Mouse (Mus musculus): Measurements from ENCODE around the gene G2e3.

G2e3 gene

DNA sequence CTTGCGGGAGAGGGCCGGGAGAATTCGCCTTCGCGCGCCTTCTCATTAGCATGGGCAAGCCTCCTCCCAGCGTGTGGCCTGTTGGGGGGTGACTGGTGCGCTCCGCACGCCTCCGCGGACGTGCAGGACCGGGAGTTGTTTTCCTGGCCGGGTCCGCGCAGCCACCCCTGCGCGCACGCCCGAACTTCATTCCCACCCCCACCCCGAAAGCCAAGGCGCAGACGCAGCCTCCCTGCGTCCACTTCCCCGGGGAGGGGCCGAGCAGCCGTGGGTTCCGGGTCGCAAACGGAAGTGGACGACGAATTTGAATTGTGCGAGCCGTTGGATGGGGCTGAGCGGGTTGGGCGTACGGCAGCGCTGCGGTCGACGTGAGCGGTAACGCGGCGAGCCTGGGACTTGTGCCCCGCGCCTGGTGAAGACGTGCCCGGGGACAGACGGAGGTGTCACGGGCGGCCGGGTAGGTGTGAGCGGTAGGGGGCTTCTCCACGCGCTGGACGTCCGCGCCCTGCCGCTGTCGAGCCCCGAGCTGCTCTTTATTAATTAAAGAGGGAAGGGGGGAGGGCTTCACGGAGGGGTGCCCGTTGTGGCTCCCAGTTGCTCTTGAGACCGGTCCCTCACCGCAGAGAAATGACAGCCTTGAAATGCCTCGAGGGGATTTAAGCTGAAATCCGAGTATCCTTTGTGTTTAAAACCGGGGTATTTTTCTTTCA is at the start of gene G2e3:
G2e3 (plus strand) TSS at position 74 of the 710 bp plus-strand sequence.
- peak; percentile 80 for DNase-seq

DNA sequence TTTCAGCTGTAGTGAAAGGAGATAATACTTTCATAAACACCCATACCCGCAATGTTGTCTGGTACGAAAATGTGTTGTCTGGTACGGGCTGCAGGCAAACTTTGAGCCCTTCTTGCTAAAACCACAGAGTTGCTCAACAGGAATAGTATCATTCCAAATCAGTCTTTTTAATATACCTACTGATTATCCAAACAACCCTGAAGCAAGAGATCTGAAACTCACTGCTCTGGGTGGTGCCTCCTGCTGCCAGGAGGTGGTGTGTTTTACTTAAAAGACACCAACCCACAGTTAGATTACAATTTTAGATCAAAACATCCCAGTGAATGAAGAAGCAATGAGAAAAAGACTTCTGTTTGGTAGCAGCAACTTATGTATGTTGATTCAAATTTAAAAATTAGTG is 24.3 kb upstream of the G2e3 start:
- DNase-seq: no peak

DNA sequence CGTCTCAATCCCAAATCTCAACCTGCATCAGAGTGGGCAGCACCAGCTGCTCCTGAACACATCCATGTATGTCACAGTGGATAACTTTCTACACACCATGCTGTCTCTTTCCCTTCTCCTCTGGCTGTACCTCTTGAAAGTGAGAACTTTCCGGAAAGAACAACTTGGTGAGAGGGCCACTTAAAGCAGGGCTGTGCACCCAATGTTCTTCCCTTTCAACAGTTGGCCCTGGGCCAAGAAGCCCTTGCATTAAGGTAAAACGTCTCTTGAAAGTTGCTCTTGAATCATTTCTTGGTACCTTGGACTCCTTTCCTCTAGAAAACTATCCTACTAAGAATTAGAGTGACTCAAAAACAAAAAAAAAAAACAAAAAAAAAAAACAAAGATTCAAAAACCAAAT is 21.0 kb upstream of the G2e3 start:
- DNase-seq: no peak

DNA sequence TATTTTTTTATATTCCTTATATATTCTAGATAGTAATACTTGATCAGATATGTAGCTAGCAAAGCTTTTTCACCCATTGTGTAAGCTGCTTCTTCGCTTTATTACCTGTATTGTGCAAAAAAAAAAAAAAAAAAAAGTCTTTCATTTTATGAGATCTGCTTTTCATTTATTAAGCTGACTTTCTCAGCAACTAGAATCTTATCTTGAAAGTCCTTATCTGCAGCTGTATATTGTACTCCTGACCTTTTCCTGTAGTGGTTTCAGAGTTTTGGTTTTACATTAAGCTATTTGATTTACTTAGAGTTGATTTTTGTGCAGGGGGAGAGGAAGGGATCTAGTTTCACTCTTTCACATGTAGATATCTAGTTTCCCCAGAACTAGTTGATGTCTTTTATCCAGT is 10.8 kb upstream of the G2e3 start:
- no peak for DNase-seq

- DNase-seq: no peak
Observed at GRCm38 (mm10) chr12:51346121-51346520, 1.7 kb upstream of the G2e3 start.

GRCm38 (mm10) chr12:51348698-51348998 is 787 bp downstream of the G2e3 start:
- no peak for DNase-seq

- no peak for DNase-seq
Observed at GRCm38 (mm10) chr12:51355296-51355695, 7.4 kb downstream of the G2e3 start.

GRCm38 (mm10) chr12:51361294-51361693 is 13.4 kb downstream of the G2e3 start:
- no peak for DNase-seq

- DNase-seq: no peak
Observed at GRCm38 (mm10) chr12:51362898-51363297, 15.0 kb downstream of the G2e3 start.

DNA sequence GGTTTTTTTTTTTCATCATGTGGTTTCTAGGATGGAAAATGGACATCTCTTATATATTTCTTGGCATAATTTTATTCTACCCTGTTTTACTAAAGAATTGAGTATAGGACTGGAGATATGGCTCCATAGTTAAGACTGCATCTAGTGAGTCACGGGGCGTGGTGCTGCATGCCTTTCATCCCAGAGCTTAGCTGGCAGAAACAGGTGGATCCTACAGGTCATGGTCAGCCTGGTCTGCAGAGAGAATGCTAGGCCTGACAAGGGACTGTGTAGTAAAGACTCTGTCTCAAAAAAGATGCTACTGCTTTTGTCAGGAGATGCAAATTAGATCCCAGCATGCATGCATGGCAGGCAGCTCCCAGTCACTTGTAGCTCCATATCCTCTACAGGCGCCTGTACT is 20.6 kb downstream of the G2e3 start:
- DNase-seq: no peak

GRCm38 (mm10) chr12:51377003-51377887 is 29.4 kb downstream of the G2e3 start, which contains the start of gene Scfd1:
Gene Scfd1, plus strand, starts transcription at chr12:51377510.
- peak; percentile 88 for DNase-seq

DNA sequence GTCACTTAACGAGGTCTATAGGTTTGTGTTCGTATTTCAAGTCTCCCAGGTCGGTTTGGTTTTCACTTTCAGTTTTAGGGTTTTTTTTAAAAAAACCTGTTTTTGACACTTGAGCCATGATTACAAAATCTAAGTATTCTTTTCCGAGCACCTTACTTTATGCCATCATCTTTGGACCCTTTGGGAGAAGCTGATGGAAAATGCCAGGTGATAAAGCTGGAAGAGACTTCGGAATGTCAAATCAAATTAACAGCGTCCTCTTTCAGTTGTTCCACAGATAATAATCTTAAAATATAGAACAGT is 30.0 kb downstream of the G2e3 start:
- no peak for DNase-seq

DNA sequence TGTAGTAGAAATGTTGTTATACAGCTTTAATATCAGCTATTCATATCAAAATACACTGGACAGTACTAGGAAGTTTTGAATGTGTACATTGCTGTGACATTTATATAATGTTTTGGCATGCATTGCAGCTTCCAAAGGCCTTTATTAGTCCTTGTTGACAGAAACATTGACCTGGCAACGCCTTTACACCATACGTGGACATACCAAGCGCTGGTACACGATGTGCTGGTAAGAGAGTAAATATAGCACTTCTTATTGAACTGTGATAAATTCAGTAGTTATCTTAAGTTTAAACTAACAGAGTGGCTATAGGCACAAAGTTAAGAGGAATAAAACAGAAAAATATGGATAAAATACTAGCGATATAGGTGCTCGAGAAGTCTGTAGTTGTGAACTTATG is 52.0 kb downstream of the G2e3 start:
- DNase-seq: no peak

- DNase-seq: no peak
Observed at GRCm38 (mm10) chr12:51402060-51402698, 54.3 kb downstream of the G2e3 start.

GRCm38 (mm10) chr12:51403987-51404586 is 56.2 kb downstream of the G2e3 start:
- DNase-seq: no peak

DNA sequence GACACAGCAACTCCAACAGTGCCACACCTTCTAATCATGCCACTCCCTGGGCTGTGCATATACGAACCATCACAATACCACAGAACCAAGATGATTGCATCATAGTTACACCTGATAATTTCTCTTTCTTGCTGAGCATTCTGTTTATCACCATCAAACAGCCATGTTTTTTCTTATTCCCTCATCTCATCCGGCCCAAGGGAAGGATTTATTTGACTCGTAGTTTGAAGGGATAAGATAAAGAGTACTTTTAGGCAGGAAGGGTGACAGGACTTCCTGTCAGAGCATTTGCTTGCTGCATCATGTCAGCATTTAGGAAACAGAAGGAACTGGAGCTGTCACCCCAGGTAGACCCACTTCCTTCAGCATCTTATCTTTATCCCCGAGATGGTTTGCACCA is 63.5 kb downstream of the G2e3 start:
- DNase-seq: no peak

Data from cerebellum, adult 8-10 months (tissue).